Mouse (Mus musculus) embryonic facial prominence, embryonic 15.5 days (tissue): ENCODE data around the gene Cyren. TPM values are rescaled to one million over a fixed set of nuclear protein-coding genes. Genes with fewer than 3 reads are reported as not detected.

ENCODE experiments used
- ATAC-seq: fragments of 200-750 bp; cut with Nextera tagmentation; 2 replicates; pipeline ENCODE4 v1.8.0; 2017; ENCODE audit warnings: low read depth, moderate TSS enrichment; ENCODE audit not compliant: insufficient number of reproducible peaks, low FRiP score, low TSS enrichment
- H3K27ac ChIP-seq: fragments of 300-500 bp; sonication (generic); replicated peaks from 2 replicates; pipeline ENCODE4 v1.5.1; 2015; ENCODE audit warnings: mild to moderate bottlenecking, inconsistent platforms
- H3K27me3 ChIP-seq: fragments of 300-500 bp; sonication (generic); 2 replicates; pipeline ENCODE4 v1.6.1; 2015; ENCODE audit warnings: inconsistent platforms
- H3K36me3 ChIP-seq: fragments of 300-500 bp; sonication (generic); 2 replicates; pipeline ENCODE4 v1.6.1; 2015; ENCODE audit warnings: mild to moderate bottlenecking, inconsistent platforms
- H3K4me1 ChIP-seq: fragments of 300-500 bp; sonication (generic); 2 replicates; pipeline ENCODE4 v1.6.1; 2015; ENCODE audit warnings: inconsistent platforms
- H3K4me2 ChIP-seq: fragments of 300-500 bp; sonication (generic); replicated peaks from 2 replicates; pipeline ENCODE4 v1.6.1; 2015; ENCODE audit warnings: mild to moderate bottlenecking, inconsistent platforms
- H3K4me3 ChIP-seq: fragments of 300-500 bp; sonication (generic); replicated peaks from 2 replicates; pipeline ENCODE4 v1.5.1; 2015; ENCODE audit warnings: mild to moderate bottlenecking, inconsistent platforms
- H3K9ac ChIP-seq: fragments of 300-500 bp; sonication (generic); 2 replicates; pipeline ENCODE4 v1.6.1; 2015; ENCODE audit warnings: inconsistent platforms
- H3K9me3 ChIP-seq: fragments of 300-500 bp; sonication (generic); replicated peaks from 2 replicates; pipeline ENCODE4 v1.6.1; 2016; ENCODE audit warnings: inconsistent platforms
- WGBS: fragments of 180-500 bp; shearing (Covaris S2); methylation state at CpG from one replicate; pipeline ENCODE4 v1.1.7; 2015; 5-methylcytosine and 5-hydroxymethylcytosine counted together
- polyA plus RNA-seq: library from polyadenylated mRNA; unstranded; fragments of >200 nt; fragmentation: Nextera tagmentation; extraction: Ambion mirVana; gene quantifications from 2 replicates; pipeline ENCODE4 v1.2.1, GENCODE M21; 2015

Gene Cyren
- polyA plus RNA-seq: 14.8 and 17.4 TPM in 2 replicates

DNA sequence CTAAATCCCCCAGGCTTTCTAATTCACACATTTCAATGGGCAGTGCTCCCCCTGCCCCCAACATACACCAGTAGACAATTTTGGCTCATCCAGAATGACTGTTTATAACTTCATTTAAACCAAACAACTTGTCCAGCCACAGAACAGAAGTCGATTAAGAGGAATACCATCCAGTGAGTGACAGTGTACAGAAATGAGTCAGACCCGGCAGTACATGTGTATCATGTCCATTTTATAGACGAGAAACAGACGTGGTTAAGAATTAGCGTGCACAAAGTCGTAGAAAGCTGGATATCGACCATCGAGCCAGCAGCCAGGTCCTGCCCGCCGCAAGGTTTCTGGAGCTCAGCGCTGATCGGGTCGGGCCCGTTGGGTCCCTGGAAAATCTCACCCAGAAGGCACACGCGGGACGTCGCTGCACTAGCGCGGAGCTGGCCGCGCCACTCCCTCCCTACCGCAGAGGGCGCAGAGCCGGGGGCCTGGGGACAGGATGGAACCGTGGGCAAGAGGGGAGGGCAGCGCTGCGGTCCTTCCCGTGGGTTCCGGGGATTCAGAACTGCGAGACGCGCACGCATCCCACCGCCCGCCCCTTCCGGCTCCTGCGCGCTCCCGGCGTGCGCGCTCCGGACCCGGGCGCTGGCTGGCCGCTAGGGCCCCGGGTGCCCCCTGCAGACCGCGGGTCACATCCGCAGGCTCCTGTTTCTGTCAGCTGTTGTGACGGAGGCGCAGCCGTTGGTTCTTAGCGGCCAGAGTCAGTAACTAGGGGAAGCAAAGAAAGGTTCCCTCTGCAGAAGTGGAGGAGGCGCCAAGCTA is at the start of gene Cyren:
TSS of gene Cyren (minus strand) at position 552 of the 813 bp plus-strand sequence.
- H3K27ac ChIP-seq: peak within 1 kb of the TSS; percentile 94
- peaks cover 13% of the 10 kb centered on the region; the same call in 1 of the 2 replicates for H3K36me3 ChIP-seq

DNA sequence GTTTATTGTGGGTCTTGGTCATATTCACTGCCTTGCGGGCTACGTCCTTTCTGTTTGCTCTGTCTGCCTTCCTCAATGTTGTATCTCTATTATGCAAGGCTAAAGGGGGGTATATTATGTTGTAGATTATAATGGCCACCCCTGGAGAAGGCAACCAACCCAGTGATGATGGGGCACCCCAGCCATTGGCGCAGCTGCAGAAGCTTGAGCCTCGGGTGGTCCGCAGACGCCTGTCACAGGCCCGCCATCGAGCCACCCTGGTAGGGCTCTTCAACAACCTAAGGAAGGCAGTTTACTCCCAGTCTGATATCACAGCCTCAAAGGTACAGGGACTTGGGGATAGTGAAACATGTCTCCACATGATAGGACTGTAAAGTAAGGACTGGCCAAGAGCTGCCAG is 49.7 kb upstream of the Cyren start:
- no peak for ATAC-seq
- no peaks in the 10 kb centered on the region for H3K9me3 ChIP-seq
- H3K4me3 ChIP-seq: no peak overlapping the region
- H3K9ac ChIP-seq: no peak overlapping the region
- WGBS: 94% methylated on average over 8 of the region's 8 CpGs
- no peaks in the 10 kb centered on the region for H3K36me3 ChIP-seq
- H3K27me3 ChIP-seq: no peaks in the 10 kb centered on the region
- H3K4me1 ChIP-seq: no peaks in the 10 kb centered on the region
- no peak overlapping the region for H3K27ac ChIP-seq
- no peak overlapping the region for H3K4me2 ChIP-seq

More for the DNA sequence above, at the start of gene Cyren:
- peak; percentile 91 for ATAC-seq
- WGBS: under 1% methylated on average over 56 of the region's 56 CpGs
- Histone ChIP-seq H3K4me1 (peaks cover 50% of the 10 kb centered on the region), H3K27me3 (no peaks in the 10 kb centered on the region), H3K9me3 (no peaks in the 10 kb centered on the region), H3K9ac (peak within 1 kb of the TSS; percentile 84), H3K4me3 (peak within 1 kb of the TSS; percentile 69), H3K4me2 (peak within 1 kb of the TSS; percentile 57)

DNA sequence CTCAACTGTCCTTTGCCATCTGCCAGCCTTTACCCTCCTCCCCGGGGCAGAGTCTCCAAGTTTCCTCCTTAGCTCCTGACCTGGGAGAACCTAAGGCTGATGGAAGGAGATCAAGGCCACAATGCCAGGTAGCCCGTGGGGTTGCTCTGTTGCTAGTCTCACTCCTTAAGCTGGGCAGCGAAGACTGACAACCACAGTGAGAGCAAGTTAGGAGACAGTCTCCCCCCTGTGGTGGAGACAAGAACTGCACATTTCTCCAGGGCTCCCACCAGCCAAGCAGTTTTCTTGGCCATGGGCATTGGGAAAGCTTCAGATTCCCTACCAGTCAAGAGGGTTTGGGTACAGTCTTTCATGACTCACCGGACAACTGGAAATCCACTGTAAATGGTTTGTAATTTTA is 49.3 kb upstream of the Cyren start:
- Histone ChIP-seq H3K4me3 (no peak overlapping the region), H3K27ac (no peak overlapping the region), H3K9me3 (no peaks in the 10 kb centered on the region), H3K9ac (no peak overlapping the region), H3K36me3 (no peaks in the 10 kb centered on the region), H3K4me1 (no peaks in the 10 kb centered on the region), H3K4me2 (no peak overlapping the region), H3K27me3 (no peaks in the 10 kb centered on the region)
- 36% methylated on average over 4 of the region's 4 CpGs for WGBS
- no peak for ATAC-seq

DNA sequence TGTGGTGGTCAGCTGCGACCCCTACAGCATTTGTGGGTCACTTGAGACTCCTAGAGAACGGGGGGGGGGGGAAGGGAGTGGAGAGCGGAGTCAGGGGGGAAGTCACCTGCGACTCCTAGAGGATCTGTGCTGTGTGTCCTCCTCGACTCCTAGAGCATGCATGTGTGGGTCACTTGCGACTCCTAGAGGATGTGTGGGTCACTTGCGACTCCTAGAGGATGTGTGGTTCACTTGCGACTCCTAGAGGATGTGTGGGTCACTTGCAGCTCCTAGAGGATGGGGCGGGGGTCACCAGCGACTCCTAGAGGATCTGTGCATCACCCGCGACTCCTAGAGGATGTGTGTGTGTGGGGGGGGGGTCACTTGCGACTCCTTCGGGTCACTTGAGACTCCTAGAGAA is 44.1 kb upstream of the Cyren start:
- no peaks in the 10 kb centered on the region for H3K36me3 ChIP-seq
- WGBS: 50% methylated on average over 14 of the region's 14 CpGs
- H3K4me3 ChIP-seq: no peak overlapping the region
- H3K27ac ChIP-seq: no peak overlapping the region
- H3K4me1 ChIP-seq: no peaks in the 10 kb centered on the region
- H3K9ac ChIP-seq: no peak overlapping the region
- H3K9me3 ChIP-seq: no peaks in the 10 kb centered on the region
- H3K4me2 ChIP-seq: no peak overlapping the region
- no peaks in the 10 kb centered on the region for H3K27me3 ChIP-seq
- no peak for ATAC-seq

DNA sequence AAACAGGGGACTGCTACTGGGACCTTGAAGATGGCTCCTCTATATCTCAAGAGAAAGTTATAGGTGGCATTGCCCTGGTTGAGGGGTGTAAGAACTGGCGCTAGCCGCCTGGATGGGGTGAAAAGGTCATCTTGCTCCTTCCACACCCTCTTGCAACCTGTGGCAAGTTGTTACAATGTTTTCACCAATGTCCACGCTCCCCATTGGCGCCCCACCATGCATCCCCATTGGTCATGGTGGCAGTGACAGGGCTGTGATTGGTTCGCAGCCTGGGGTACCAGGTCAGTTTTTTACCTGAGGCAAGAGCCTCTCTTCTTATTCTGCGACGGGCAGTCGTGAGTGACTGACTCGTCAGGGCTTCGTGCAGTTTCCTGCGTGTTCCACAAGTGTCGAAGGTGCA is 42.8 kb upstream of the Cyren start:
- Histone ChIP-seq H3K27me3 (no peaks in the 10 kb centered on the region), H3K9me3 (no peaks in the 10 kb centered on the region), H3K27ac (no peak overlapping the region), H3K36me3 (no peaks in the 10 kb centered on the region), H3K4me2 (no peak overlapping the region), H3K4me1 (no peaks in the 10 kb centered on the region), H3K9ac (no peak overlapping the region), H3K4me3 (no peak overlapping the region)
- 86% methylated on average over 12 of the region's 12 CpGs for WGBS
- no peak for ATAC-seq

DNA sequence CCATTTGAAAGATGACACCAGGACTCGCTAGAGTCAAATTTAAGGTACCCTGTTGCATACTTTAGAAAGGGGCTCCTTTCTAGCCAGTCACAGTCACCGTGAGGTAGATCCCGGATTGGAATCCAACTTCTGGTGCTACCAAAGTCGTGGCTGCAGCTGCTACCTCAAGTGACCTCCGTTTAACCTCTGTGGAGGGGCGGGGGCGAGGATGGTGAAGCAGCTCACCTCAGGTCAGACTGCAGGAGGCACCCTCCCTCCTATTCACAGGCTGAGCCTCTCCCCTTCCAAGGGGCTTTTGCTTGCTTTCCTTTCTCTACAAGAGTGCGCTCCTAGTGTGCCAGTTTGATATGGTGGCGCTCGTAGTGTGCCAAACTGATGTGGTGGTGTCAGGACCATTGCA is 42.1 kb upstream of the Cyren start, which contains the start of gene Stra8:
TSS of gene Stra8 (plus strand) at position 208 of the 400 bp plus-strand sequence.
- Histone ChIP-seq H3K4me2 (no peak within 1 kb of the TSS), H3K36me3 (no peaks in the 10 kb centered on the region), H3K9me3 (no peaks in the 10 kb centered on the region), H3K4me1 (no peaks in the 10 kb centered on the region), H3K9ac (no peak within 1 kb of the TSS), H3K27ac (no peak within 1 kb of the TSS), H3K27me3 (no peaks in the 10 kb centered on the region), H3K4me3 (no peak within 1 kb of the TSS)
- ATAC-seq: no peak
- 43% methylated on average over 10 of the region's 10 CpGs for WGBS

DNA sequence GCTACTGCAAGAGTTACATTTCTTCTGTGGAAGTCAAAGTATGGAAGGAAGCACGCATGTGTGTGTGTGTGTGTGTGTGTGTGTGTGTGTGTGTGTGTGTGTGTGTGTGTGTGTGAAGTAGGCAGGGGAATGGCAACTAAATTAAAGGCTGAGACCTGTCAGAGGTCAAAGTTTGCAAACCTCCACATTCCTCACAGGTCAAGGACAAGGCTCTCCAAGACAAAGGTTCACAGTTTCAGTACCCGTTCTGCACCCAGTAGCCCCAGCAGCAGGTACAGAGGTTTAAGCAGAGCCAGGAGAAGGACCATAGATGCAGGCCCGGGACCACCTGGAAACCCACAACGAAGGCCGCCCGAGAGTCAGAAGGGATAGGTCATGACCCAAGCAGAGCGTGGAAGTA is 41.3 kb upstream of the Cyren start:
- H3K4me2 ChIP-seq: no peak overlapping the region

DNA sequence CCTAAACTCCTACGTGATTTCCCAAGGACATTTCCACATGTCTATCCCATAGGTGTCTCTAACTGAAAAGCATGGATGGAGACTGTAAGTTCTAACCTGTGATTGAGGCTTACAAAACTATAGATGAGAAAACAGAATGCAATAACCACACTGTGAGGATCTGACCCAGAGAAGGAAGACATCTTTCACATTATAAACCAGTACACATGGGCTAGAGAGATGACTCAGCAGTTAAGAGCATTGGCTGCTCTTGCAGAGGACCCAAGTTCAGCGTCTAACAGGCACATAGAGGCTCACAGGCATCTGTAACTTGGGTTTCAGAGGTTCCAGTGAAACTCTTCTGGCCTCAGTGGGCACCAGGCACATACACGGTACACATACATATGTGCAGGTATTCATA is 36.6 kb upstream of the Cyren start:
- H3K4me2 ChIP-seq: no peak overlapping the region
- H3K9me3 ChIP-seq: no peaks in the 10 kb centered on the region
- ATAC-seq: no peak
- no peak overlapping the region for H3K9ac ChIP-seq
- H3K27me3 ChIP-seq: no peaks in the 10 kb centered on the region
- H3K27ac ChIP-seq: no peak overlapping the region
- no peak overlapping the region for H3K4me3 ChIP-seq
- whole genome bisulfite sequencing: 81% methylated on average over 3 of the region's 3 CpGs
- no peaks in the 10 kb centered on the region for H3K36me3 ChIP-seq
- H3K4me1 ChIP-seq: peaks cover 8% of the 10 kb centered on the region

More for the DNA sequence above, 41.3 kb upstream of the Cyren start:
- 57% methylated on average over 7 of the region's 7 CpGs for WGBS
- no peaks in the 10 kb centered on the region for H3K36me3 ChIP-seq
- no peak overlapping the region for H3K4me3 ChIP-seq
- no peaks in the 10 kb centered on the region for H3K4me1 ChIP-seq
- H3K27me3 ChIP-seq: no peaks in the 10 kb centered on the region
- no peak overlapping the region for H3K27ac ChIP-seq
- no peak overlapping the region for H3K9ac ChIP-seq
- ATAC-seq: no peak
- H3K9me3 ChIP-seq: no peaks in the 10 kb centered on the region

DNA sequence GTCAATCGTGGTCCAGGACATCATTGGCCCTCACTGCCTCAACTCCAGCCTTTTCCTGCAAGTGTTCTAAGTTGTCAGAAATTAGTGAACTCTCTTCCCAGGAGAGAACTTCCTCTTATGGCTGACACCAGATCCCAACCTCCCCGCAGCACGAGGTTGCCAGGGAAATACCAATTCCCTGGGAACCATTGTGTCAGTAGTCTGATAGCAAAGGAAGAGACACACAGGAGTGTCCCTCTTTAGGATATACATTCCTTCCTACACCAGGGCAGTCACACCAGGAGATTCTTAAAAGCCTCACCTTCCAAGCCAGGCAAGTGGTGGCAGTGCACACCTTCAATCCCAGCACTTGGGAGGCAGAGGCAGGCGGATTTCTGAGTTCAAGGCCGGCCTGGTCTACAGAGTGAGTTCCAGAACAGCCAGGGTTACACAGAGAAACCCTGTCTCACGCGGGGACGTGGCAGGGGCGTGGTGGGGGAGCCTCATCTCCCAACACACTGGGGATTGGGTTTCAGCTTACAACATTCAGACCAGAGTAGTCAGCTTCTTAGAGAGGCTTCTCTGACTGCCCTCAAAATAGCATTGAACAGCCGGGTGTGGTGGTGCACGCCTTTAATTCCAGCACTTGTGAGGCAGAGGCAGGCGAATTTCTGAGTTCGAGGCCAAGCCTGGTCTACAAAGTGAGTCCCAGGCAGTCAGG is 35.6 kb upstream of the Cyren start:
- Histone ChIP-seq H3K4me2 (no peak overlapping the region), H3K36me3 (no peaks in the 10 kb centered on the region), H3K27me3 (no peaks in the 10 kb centered on the region), H3K9me3 (no peaks in the 10 kb centered on the region), H3K9ac (no peak overlapping the region), H3K4me1 (peaks cover 11% of the 10 kb centered on the region), H3K4me3 (no peak overlapping the region), H3K27ac (no peak overlapping the region)
- no peak for ATAC-seq
- 79% methylated on average over 13 of the region's 13 CpGs for WGBS

DNA sequence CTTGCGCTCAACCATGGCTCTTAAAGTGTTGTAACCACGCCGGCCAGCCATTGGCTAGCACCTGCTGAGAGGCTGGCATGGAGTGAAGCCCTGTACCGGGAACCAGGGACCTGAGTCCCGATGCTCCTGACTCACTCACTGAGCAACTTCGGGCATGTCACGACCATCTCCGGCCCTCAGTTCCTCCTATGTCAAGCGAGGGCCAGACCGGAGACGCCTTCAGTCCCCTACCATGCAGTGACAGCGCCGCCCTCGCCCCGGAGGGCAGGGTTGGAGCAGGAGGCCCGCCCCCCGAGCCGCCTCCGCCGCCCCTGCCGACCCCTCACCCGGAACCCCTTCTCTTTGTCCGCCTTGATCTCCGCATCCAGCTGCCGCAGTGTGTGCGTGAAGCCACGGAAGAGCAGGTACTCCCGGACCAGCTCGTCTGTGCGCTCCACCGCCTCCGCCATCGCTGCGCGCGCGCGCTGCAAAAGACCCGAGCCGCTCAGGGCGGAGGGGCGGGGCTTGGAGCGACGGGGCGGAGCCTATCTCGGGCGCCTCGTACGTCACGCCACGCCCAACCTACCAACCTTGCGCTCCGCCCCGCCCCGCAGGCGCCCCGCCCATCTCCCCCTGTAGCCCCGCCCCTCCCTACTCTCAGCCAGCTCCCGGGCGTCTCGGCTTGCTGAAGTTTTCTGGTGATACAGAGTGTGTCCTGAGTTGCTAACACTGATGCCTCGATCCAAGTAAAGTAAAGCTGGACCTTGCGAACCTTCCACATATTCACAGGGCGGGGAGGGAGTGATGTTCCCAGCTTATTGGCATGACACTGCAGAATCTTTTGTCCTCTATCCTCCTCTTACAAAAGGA is 32.7 kb upstream of the Cyren start, which contains the start of gene Wdr91:
TSS of gene Wdr91 (minus strand) at position 506 of the 849 bp plus-strand sequence.
- no peaks in the 10 kb centered on the region for H3K27me3 ChIP-seq
- H3K27ac ChIP-seq: peak within 1 kb of the TSS; percentile 92
- WGBS: under 1% methylated on average over 62 of the region's 64 CpGs
- peaks cover 11% of the 10 kb centered on the region for H3K4me1 ChIP-seq
- peak within 1 kb of the TSS; percentile 87 for H3K4me3 ChIP-seq
- no peaks in the 10 kb centered on the region for H3K9me3 ChIP-seq
- peaks cover 21% of the 10 kb centered on the region for H3K36me3 ChIP-seq
- peak; percentile 92 for ATAC-seq
- peak within 1 kb of the TSS; percentile 79 for H3K4me2 ChIP-seq
- H3K9ac ChIP-seq: peak within 1 kb of the TSS; percentile 62
